Mouse (Mus musculus): ENCODE measurements around the gene Sdhb. TPM values are rescaled to one million over a fixed set of nuclear protein-coding genes. Genes with fewer than 3 reads are reported as not detected.

Sdhb gene
- polyA plus RNA-seq, 1 experiment, result 65.3 TPM

DNA sequence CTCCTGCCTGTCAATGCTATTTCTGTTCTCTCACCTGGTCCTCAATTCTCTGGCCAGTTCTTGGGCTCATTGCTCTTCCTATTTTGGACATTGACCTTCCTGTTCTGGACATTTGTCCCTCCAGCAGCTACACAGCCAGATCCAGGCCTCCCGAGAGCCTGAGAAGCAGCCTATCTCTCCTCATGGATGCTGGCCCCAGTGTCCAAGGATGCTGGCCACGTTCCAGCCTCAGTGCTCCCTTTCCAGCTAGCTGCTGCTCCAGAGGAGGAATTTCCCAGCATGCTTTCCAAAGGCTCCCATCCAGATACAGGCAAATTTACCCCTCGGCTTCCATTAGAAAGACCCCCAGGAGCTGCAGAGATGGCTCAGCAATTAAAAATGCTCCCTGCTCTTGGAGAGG, 10.4 kb upstream of the Sdhb start:
- no peak overlapping the region for H3K27ac ChIP-seq (ENCODE audit: control insufficient read depth, insufficient read depth, low read depth, low read length, poor library complexity)
- no peak overlapping the region for H3K4me3 ChIP-seq (replicated peaks; ENCODE audit: control insufficient read depth, low read depth, low read length)
- no peak for TF ChIP-seq CTCF (IDR thresholded peaks at IDR 0.05; ENCODE audit: control insufficient read depth, insufficient read depth, low read length)
- no peak for TF ChIP-seq POLR2A (IDR thresholded peaks at IDR 0.05; ENCODE audit: borderline replicate concordance, control insufficient read depth, low read depth, low read length)
- 85% methylated on average over 3 of the region's 3 CpGs for WGBS
- peaks cover 9% of the 10 kb centered on the region for H3K4me1 ChIP-seq (ENCODE audit: control insufficient read depth, insufficient read depth, low read length)

DNA sequence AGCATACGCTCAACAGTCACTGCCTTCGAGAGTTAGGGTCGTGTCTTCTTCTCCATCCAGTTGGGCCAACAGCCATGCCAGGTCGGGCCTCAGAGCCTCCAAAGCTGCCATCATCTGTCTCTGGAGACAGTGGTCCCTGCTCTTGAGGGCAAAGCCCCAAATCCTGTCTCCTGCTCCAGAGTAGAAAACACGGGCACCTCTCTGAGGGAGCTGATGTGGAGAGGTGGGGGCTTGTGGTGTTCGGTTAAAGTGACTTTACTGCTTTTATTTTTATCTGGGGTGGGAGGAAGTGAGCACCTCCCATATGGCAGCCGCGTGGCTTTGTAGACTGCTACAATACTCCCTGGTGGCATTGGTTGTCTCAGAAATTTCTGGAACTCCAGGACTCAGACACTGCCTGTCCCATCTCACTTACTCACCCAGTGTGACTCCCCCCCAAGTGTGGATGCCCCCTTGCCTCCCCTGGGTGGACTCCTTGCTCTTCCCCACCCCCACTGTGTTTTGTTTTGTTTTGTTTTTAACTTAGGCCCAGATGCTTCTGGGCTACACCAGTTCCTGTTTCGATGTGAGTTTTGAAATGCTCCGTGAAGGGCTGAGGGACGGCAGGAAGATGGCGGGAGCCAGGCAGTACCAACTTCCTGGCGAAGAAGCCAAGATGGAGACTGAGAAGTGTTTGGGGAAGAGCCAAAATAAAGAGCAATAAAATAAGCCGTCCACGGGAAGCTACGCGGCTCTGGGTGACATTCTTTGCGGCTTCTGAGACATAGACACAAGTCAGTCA, 9.0 kb upstream of the Sdhb start:
- TF ChIP-seq CTCF (IDR thresholded peaks at IDR 0.05; ENCODE audit: control insufficient read depth, insufficient read depth, low read length) (no peak), POLR2A (IDR thresholded peaks at IDR 0.05; ENCODE audit: borderline replicate concordance, control insufficient read depth, low read depth, low read length) (no peak)
- peak overlapping the region; percentile 91 for H3K27ac ChIP-seq (ENCODE audit: control insufficient read depth, insufficient read depth, low read depth, low read length, poor library complexity)
- peaks cover 8% of the 10 kb centered on the region for H3K4me1 ChIP-seq (ENCODE audit: control insufficient read depth, insufficient read depth, low read length)
- 31% methylated on average over 18 of the region's 18 CpGs for WGBS
- H3K4me3 ChIP-seq (replicated peaks; ENCODE audit: control insufficient read depth, low read depth, low read length), result no peak overlapping the region

DNA sequence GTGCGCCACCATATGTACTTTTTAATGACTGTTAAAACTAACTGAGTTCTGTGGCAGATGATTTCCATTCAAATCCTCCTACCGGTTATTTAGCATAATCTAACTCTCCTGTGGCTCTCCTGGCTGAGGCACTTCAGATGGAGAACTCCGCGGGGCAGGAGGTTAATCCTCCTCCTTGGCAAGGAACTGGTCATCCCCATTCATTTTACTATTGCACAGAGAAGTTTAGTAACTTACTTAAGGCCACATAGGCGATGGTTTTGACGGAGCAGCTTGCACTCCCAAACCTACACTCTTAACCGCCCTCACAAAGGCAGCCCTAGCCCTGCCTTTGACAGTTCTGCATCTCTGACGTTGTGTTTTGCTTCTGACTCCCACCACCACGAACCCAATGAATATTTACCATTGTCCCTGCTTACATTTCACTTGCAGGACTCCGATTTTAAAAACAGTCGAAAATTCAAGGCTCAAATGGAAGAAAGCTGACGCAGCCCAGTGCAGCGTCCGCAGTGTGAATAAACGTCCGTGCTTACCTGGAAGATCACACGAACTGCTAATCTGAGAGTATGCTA, 3.8 kb upstream of the Sdhb start:
- 42% methylated on average over 17 of the region's 17 CpGs for WGBS
- Histone ChIP-seq H3K4me1 (ENCODE audit: control insufficient read depth, insufficient read depth, low read length) (peaks cover 3% of the 10 kb centered on the region; the same call in 1 of the 2 replicates), H3K4me3 (replicated peaks; ENCODE audit: control insufficient read depth, low read depth, low read length) (no peak overlapping the region), H3K27ac (ENCODE audit: control insufficient read depth, insufficient read depth, low read depth, low read length, poor library complexity) (no peak overlapping the region)
- TF ChIP-seq POLR2A (IDR thresholded peaks at IDR 0.05; ENCODE audit: borderline replicate concordance, control insufficient read depth, low read depth, low read length), result no peak
- TF ChIP-seq CTCF (IDR thresholded peaks at IDR 0.05; ENCODE audit: control insufficient read depth, insufficient read depth, low read length), result no peak

DNA sequence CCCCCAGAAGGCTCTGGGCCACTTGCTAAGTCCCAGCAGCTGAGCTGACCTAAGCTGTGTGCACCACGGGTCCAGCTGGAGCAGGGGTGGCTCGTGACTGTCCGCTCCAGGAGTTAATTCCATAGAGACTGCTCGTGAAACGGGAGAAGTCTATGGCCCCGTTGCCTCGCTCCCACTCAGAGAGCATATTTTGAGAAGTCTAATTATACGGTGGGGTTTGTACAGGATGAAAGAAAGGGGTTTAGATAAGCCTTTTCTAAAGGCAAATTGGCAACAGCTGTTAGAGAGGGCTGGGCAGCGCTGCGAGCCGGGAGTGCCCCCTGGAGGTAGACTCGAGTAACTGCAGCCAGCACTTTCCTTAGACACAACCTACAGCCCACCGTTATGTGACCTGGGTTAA, 3.3 kb upstream of the Sdhb start:
- TF ChIP-seq POLR2A (IDR thresholded peaks at IDR 0.05; ENCODE audit: borderline replicate concordance, control insufficient read depth, low read depth, low read length) (no peak; the same call in 1 of the 2 replicates), CTCF (IDR thresholded peaks at IDR 0.05; ENCODE audit: control insufficient read depth, insufficient read depth, low read length) (peak; percentile 95)
- peak overlapping the region; percentile 25 for H3K4me3 ChIP-seq (replicated peaks; ENCODE audit: control insufficient read depth, low read depth, low read length)
- WGBS, result 5% methylated on average over 13 of the region's 13 CpGs
- H3K27ac ChIP-seq (ENCODE audit: control insufficient read depth, insufficient read depth, low read depth, low read length, poor library complexity), result no peak overlapping the region
- H3K4me1 ChIP-seq (ENCODE audit: control insufficient read depth, insufficient read depth, low read length), result peaks cover 4% of the 10 kb centered on the region; the same call in 1 of the 2 replicates

DNA sequence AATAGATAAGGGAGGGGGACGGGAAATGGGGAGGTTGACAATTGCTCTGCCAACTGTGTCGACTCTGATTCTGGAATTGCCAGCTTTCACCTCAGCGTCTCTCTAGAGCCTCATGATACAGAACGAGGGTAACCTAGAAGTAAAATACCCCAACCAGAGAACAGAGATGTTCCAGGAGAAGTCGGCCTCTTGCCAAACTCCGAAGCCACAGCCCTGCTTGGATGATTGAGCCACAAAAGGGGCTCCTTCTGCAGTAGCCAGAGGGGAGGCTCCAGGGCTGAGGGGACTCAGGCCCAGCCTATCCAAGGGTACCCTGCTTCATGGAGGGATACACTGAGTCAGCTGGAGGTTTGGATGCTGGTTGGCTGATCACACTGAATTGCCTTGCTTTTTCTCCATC, 2.7 kb upstream of the Sdhb start:
- 45% methylated on average over 6 of the region's 6 CpGs for whole genome bisulfite sequencing
- H3K4me1 ChIP-seq (ENCODE audit: control insufficient read depth, insufficient read depth, low read length), result peaks cover 2% of the 10 kb centered on the region; the same call in 1 of the 2 replicates
- H3K4me3 ChIP-seq (replicated peaks; ENCODE audit: control insufficient read depth, low read depth, low read length), result no peak overlapping the region
- H3K27ac ChIP-seq (ENCODE audit: control insufficient read depth, insufficient read depth, low read depth, low read length, poor library complexity), result no peak overlapping the region
- TF ChIP-seq POLR2A (IDR thresholded peaks at IDR 0.05; ENCODE audit: borderline replicate concordance, control insufficient read depth, low read depth, low read length) (no peak), CTCF (IDR thresholded peaks at IDR 0.05; ENCODE audit: control insufficient read depth, insufficient read depth, low read length) (no peak)

DNA sequence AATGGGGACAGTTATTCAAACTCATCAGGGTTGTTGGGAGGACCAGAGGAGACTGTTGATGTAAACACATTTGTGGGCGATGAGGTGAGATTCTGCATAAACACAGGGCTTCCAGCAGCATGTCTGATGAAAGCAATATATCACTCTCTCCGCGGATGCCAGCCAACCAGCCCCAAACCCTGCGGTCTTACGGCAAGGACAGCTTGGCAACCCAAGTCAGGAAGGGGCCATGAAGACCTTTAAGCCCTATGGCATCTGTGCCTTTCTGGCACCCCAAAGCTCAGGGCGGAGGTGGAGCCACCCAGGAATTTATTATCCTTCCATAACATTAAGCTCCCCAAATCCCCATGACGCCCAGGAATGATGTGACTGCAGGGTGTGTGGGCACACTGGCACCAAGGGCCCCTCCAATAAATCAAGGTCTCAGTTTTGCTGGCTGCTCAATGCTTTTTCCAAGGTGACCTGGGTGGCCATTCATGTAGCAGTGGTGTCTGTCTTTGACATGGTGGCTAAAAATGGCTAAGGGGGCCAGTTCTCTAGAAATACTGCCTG, 1.8 kb upstream of the Sdhb start:
- WGBS, result 88% methylated on average over 7 of the region's 7 CpGs
- Histone ChIP-seq H3K27ac (ENCODE audit: control insufficient read depth, insufficient read depth, low read depth, low read length, poor library complexity) (no peak overlapping the region), H3K4me3 (replicated peaks; ENCODE audit: control insufficient read depth, low read depth, low read length) (no peak overlapping the region), H3K4me1 (ENCODE audit: control insufficient read depth, insufficient read depth, low read length) (peaks cover 2% of the 10 kb centered on the region; the same call in 1 of the 2 replicates)
- TF ChIP-seq POLR2A (IDR thresholded peaks at IDR 0.05; ENCODE audit: borderline replicate concordance, control insufficient read depth, low read depth, low read length), result no peak
- TF ChIP-seq CTCF (IDR thresholded peaks at IDR 0.05; ENCODE audit: control insufficient read depth, insufficient read depth, low read length), result no peak

DNA sequence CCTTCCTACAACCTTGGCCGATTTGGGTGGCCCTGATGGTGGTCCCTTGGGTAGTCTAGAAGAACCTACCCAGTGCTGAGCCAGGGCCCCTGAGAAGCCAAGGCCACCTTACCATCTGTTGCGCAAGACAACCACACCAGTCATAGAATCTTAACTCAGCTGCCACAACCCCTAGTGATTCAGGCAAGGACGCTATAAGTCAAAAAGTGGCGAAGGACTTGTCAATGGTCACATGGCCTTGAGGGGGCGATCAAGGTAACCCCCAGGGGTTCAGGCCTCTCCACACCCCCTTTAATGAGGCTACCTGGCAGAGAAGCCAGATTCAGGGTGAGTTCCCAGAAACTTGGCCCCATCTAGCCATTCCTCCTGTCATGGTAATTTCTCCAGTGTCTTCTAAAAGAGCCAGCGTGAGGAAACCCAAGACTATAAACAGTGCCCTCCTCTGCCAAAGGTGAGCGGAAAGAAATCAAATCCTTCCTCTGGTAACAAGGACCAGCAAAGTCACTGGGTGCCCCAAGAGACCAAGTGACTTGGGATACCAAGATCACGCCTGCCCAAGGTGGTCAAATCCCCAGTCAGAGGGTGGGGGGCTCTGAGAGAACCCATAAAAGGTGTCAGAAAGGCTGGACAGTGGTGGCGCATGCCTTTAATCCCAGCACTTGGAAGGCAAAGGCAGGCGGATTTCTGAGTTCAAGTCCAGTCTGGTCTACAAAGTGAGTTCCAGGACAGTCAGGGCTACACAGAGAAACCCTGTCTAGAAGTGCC, 1.1 kb upstream of the Sdhb start:
- Histone ChIP-seq H3K27ac (ENCODE audit: control insufficient read depth, insufficient read depth, low read depth, low read length, poor library complexity) (no peak overlapping the region), H3K4me3 (replicated peaks; ENCODE audit: control insufficient read depth, low read depth, low read length) (no peak overlapping the region), H3K4me1 (ENCODE audit: control insufficient read depth, insufficient read depth, low read length) (peaks cover 2% of the 10 kb centered on the region; the same call in 1 of the 2 replicates)
- WGBS, result 70% methylated on average over 10 of the region's 10 CpGs
- TF ChIP-seq POLR2A (IDR thresholded peaks at IDR 0.05; ENCODE audit: borderline replicate concordance, control insufficient read depth, low read depth, low read length) (no peak), CTCF (IDR thresholded peaks at IDR 0.05; ENCODE audit: control insufficient read depth, insufficient read depth, low read length) (no peak)
